Mouse (Mus musculus) colon, adult 2 months (tissue): ENCODE data around the gene Olfr1323. TPM values are rescaled to one million over a fixed set of nuclear protein-coding genes. Genes with fewer than 3 reads are reported as not detected.

Experiments
- polyA plus RNA-seq: library from polyadenylated mRNA; depleted of rRNA; stranded (reverse); fragments of >200 nt; gene quantifications from 2 replicates; pipeline ENCODE4 v1.2.3, GENCODE M21; 2012; rRNA removed

Gene Olfr1323
- not detected in 2 replicates for polyA plus RNA-seq

DNA sequence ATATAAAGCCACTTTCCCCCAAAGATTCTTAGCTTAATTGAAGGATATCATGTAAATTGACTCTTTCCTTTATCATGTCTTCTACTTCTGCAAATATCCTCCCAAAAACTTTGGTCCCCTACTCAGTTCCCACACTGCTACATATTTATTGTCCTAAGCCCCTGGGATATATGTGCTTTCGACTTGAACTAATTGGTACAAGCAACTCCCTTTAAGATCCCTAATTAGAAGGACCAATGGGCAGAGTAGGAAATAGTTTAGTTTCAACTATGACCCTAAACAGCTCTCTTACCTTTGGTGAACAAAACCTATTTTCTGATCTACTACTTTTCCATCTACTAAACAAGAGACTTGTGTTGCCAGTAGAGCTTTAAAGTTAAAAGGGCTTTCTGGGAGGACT lies at the start of gene Olfr1323:
TSS of gene Olfr1323 (minus strand) at position 101 of the 400 bp plus-strand sequence.

Other genes with a start within 250 kb of the Olfr1323 start
- 0.10 and 0.13 TPM in 2 replicates for gene Igsf1, start 221.6 kb downstream of the Olfr1323 start, polyA plus RNA-seq
- not detected in 2 replicates for gene Olfr1322, start 127.9 kb downstream of the Olfr1323 start, polyA plus RNA-seq